8 mouse cellular contexts compared by ENCODE assay signal in the genomic region with DNA sequence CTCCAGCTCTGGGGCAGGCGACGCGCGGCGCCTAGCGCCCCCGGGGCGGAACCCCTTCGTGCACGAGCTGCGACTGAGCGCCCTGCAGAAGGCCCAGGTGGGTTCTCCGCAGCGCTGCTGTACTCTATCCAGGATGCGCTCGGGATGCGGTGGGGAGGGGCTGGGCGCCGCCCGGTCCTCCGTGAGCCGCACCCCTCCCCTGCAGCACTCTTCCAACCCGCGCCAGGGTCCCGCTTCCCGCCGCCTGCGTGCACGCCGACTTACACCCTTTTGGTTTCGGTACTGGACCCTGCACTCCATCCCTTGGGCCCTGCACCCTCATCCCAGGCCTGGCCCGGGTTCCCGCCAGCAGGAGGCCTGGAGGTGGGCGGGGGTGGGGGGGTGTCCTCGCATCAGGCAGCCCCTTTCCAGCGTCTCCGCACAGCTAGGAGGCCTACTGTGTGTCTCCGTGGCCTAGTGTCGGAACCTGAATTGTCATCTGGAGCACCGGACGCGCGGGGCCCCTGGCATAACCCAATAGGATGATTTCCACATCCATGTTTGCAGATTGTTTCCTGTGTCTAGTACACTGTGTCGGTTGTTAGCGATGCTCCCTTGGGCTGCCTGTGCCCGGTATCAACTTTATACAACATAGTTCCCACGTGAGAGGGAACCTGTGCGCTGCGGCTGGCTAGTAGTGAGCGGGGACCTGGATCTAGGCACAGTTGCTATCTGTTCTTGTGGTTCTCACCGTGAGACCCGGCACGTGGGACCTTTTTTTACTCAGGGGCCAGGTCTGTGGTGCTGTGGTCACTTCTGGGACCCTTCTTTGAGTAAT. TPM values are rescaled to one million over a fixed set of nuclear protein-coding genes. Genes with fewer than 3 reads are reported as not detected.
A peak's percentile ranks its signal among the peaks of the same experiment; 100 is the strongest.
DNase-seq lines count a peak whose midpoint lies in the region; ATAC-seq and TF ChIP-seq lines count a peak whose summit lies in the region.

No protein-coding gene starts in this region.

- no peaks in the 10 kb centered on the region for H3K36me3 ChIP-seq in forebrain, embryonic 14.5 days (ENCODE audit: control insufficient read depth, insufficient read depth, low read length)
- H3K36me3 ChIP-seq in liver, embryonic 14.5 days (replicated peaks; ENCODE audit: control insufficient read depth, insufficient read depth, low read depth), result peaks cover 33% of the 10 kb centered on the region

- WGBS in forebrain, embryonic 14.5 days, result 1% methylated on average over 38 of the region's 53 CpGs
- under 1% methylated on average over 53 of the region's 53 CpGs for WGBS in liver, embryonic 14.5 days (ENCODE audit: insufficient replicate concordance)

- H3K9me3 ChIP-seq in forebrain, embryonic 14.5 days (replicated peaks; ENCODE audit: control insufficient read depth, low read length), result no peaks in the 10 kb centered on the region
- no peaks in the 10 kb centered on the region for H3K9me3 ChIP-seq in liver, embryonic 14.5 days (ENCODE audit: control insufficient read depth, low read length)

- peak; percentile 91 for ATAC-seq in forebrain, embryonic 14.5 days
- peak; percentile 36 for ATAC-seq in inflammation-experienced regulatory T-cells, adult 6 months
- peak; percentile 83 for ATAC-seq in liver, embryonic 14.5 days (ENCODE audit: insufficient read depth)

- peak overlapping the region; percentile 90 for H3K4me3 ChIP-seq in bone marrow macrophage, adult 2 months (ENCODE audit: insufficient read depth, low read length)
- H3K4me3 ChIP-seq in forebrain, embryonic 14.5 days (ENCODE audit: low read depth, low read length), result peak overlapping the region; percentile 91
- H3K4me3 ChIP-seq in liver, embryonic 14.5 days (ENCODE audit: insufficient read depth in 1 of 2, low read depth in 2 of 2, low read length in 2 of 2), result peak overlapping the region; percentile 79 to 96

- no peaks in the 10 kb centered on the region for H3K27me3 ChIP-seq in forebrain, embryonic 14.5 days (replicated peaks; ENCODE audit: control insufficient read depth, insufficient read depth, low read length)
- H3K27me3 ChIP-seq in liver, embryonic 14.5 days (ENCODE audit: control insufficient read depth, insufficient read depth, low read length), result no peaks in the 10 kb centered on the region

- H3K27ac ChIP-seq in bone marrow macrophage, adult 2 months (ENCODE audit: insufficient read depth, low read depth, low read length), result peak overlapping the region; percentile 41
- H3K27ac ChIP-seq in forebrain, embryonic 14.5 days (ENCODE audit: low read depth, low read length), result peak overlapping the region; percentile 99
- H3K27ac ChIP-seq in liver, embryonic 14.5 days, result peak overlapping the region; percentile 100

- TF ChIP-seq CTCF in bone marrow macrophage, adult 2 months (IDR thresholded peaks at IDR 0.05; ENCODE audit: low read depth, low read length), result no peak
- no peak for TF ChIP-seq CTCF in liver, embryonic 14.5 days (IDR thresholded peaks at IDR 0.05; ENCODE audit: low read depth)

- peaks cover 26% of the 10 kb centered on the region for H3K4me1 ChIP-seq in bone marrow macrophage, adult 2 months (ENCODE audit: control insufficient read depth, insufficient read depth, low read length)
- peaks cover 17% of the 10 kb centered on the region for H3K4me1 ChIP-seq in forebrain, embryonic 14.5 days (ENCODE audit: control insufficient read depth, insufficient read depth, low read length)
- peaks cover 34 to 46% of the 10 kb centered on the region in 2 experiments for H3K4me1 ChIP-seq in liver, embryonic 14.5 days (replicated peaks; ENCODE audit: control insufficient read depth in 2 of 2, insufficient read depth in 2 of 2, low read length in 1 of 2)

- TF ChIP-seq EP300 in liver, embryonic 14.5 days (IDR thresholded peaks at IDR 0.05; ENCODE audit: low read depth), result no peak

- TF ChIP-seq POLR2A in bone marrow macrophage, adult 2 months (IDR thresholded peaks at IDR 0.05; ENCODE audit: borderline replicate concordance, low read depth, low read length), result no peak

- H3K4me2 ChIP-seq in forebrain, embryonic 14.5 days (ENCODE audit: low read length), result peak overlapping the region; percentile 80
- peak overlapping the region; percentile 97 for H3K4me2 ChIP-seq in liver, embryonic 14.5 days (ENCODE audit: low read depth)

- H3K9ac ChIP-seq in forebrain, embryonic 14.5 days (ENCODE audit: low read length), result peak overlapping the region; percentile 97
- H3K9ac ChIP-seq in liver, embryonic 14.5 days (replicated peaks), result peak overlapping the region; percentile 98

- DNase-seq in layer of hippocampus, adult 18-20 months (ENCODE audit: low spot score in 2 of 2), result peak; percentile 28 to 34
- no peak for DNase-seq in layer of hippocampus, adult 9-10 months (ENCODE audit: low spot score)
- DNase-seq in forebrain, embryonic 14.5 days (ENCODE audit: low spot score), result peak; percentile 20
- no peak for DNase-seq in liver, embryonic 14.5 days (ENCODE audit: low read depth in 3 of 3, low spot score in 3 of 3)
- DNase-seq in naive thymus-derived CD4-positive, alpha-beta T cell, adult 2 months (ENCODE audit: low read depth), result peak; percentile 58
- peak; percentile 74 for DNase-seq in thymus, postnatal 4 days

RNA-seq across cellular contexts. Expression of gene Lpcat1, which starts 0.6 kb away (rescaled TPM):
- 10 to 100 TPM; 35.0 to 37.7 TPM for total RNA-seq in layer of hippocampus, adult 18-20 months (2021)
- polyA plus RNA-seq in bone marrow macrophage, adult 2 months (2012; ENCODE audit: insufficient read depth, insufficient read length, missing spikeins), result 39.5 and 45.3 TPM in 2 replicates
- polyA plus RNA-seq in forebrain, embryonic 14.5 days (2014; fragmentation: Nextera tagmentation; extraction: Ambion mirVana), result 54.7 TPM in 2 replicates
- polyA plus RNA-seq in inflammation-experienced regulatory T-cells, adult 6 months (2017; shearing (Covaris generic)), result 10 to 100 TPM; 26.5 to 39.7 (median 36.1) TPM
- 49.5 and 61.0 TPM in 2 replicates for polyA plus RNA-seq in liver, embryonic 14.5 days (2012; rRNA removed)
- polyA plus RNA-seq in liver, embryonic 14.5 days (2014; fragmentation: Nextera tagmentation; extraction: Ambion mirVana), result 63.7 and 72.5 TPM in 2 replicates

Comparison
In these comparisons a context has a peak if more than half of its experiments do, and no peak if none do; other contexts are left out.
1. DNase-seq: peak in layer of hippocampus, adult 18-20 months (2 of 2), forebrain, embryonic 14.5 days (single experiment), naive thymus-derived CD4-positive, alpha-beta T cell, adult 2 months (single experiment) and thymus, postnatal 4 days (single experiment); none in layer of hippocampus, adult 9-10 months (single experiment) and liver, embryonic 14.5 days (0 of 3).
2. H3K27ac ChIP-seq: peak in every context shown above with its lines; median percentile 100 in liver, embryonic 14.5 days; 99 in forebrain, embryonic 14.5 days; 41 in bone marrow macrophage, adult 2 months.
3. ATAC-seq: peak in every context shown above with its lines; median percentile 91 in forebrain, embryonic 14.5 days; 83 in liver, embryonic 14.5 days; 36 in inflammation-experienced regulatory T-cells, adult 6 months.
4. Peak in every context shown above with its lines, with median percentiles within 50 percentile points of each other: H3K4me3 ChIP-seq.